Mouse (Mus musculus) heart, postnatal 14 days (tissue): ENCODE results near the gene Ube2q2. TPM values are rescaled to one million over a fixed set of nuclear protein-coding genes. Genes with fewer than 3 reads are reported as not detected.
A peak's percentile ranks its signal among the peaks of the same experiment; 100 is the strongest.
"Not testable (repeated sequence)": the region's sequence is repeated elsewhere in the genome, so short reads cannot be mapped to it uniquely, and the experiment has no call there.

Experiments
- DNase-seq, 2 experiments: peaks; one replicate each; pipeline ENCODE4 v3.0.0; 2021 to 2022
- intact Hi-C: fragments of 180-260 bp; cut with DNase I; formaldehyde crosslinking; loops from one replicate; pipeline ENCODE4 v1.15.1; 2025
- long read RNA-seq, 2 experiments: library from polyadenylated mRNA; stranded (forward); transcript quantifications; one replicate each; pipeline ENCODE4 v2.0.0; 2021
- total RNA-seq, 2 experiments: library from RNA; stranded (reverse); gene quantifications; 2 replicates each; pipeline ENCODE4 v1.2.3; 2021

Gene Ube2q2
- total RNA-seq = 10 to 100 TPM; 25.1 to 26.3 TPM
- long read RNA-seq, experiment 1, transcript Ube2q2-201 (13 exons, 3,456 nt) = major isoform, 41 of 55 reads
- long read RNA-seq, experiment 1, partial matches to known transcripts = 1 of 55 reads
- long read RNA-seq, experiment 1, other reads (novel, unspliced or antisense) = 9 of 55 reads
- long read RNA-seq, experiment 2, transcript Ube2q2-202 (12 exons, 1,680 nt) = minor isoform, 8 of 58 reads
- long read RNA-seq, experiment 2, transcript Ube2q2-201 (13 exons, 3,456 nt) = major isoform, 39 of 58 reads
- long read RNA-seq, experiment 2, partial matches to known transcripts = 1 of 58 reads
- long read RNA-seq, experiment 2, other reads (novel, unspliced or antisense) = 8 of 58 reads

GRCm38 (mm10) chr9:55148854-55149498, at the start of gene Ube2q2:
Gene Ube2q2, plus strand, starts transcription at chr9:55148854.
- DNase-seq = peak; percentile 77 to 83
- intact Hi-C loops = loop anchor here (5.0 kb wide), 1 partner anchor 163 kb away; no protein-coding TSS in a partner anchor

GRCm38 (mm10) chr9:55101117-55101516, 47.5 kb upstream of the Ube2q2 start:
- intact Hi-C loops = no loop called here
- no peak for DNase-seq

- intact Hi-C loops = no loop called here
- DNase-seq = no peak
These were observed 46.3 kb upstream of the Ube2q2 start for GRCm38 (mm10) chr9:55102186-55102835.

GRCm38 (mm10) chr9:55102931-55103630, 45.6 kb upstream of the Ube2q2 start:
- intact Hi-C loops = no loop called here
- no peak for DNase-seq

- peak; percentile 79 to 91 for DNase-seq
- intact Hi-C loops = loop anchor here (1.0 to 5.0 kb wide), 4 partner anchors 86 to 498 kb away; no protein-coding TSS in a partner anchor
These were observed 38.4 kb upstream of the Ube2q2 start for GRCm38 (mm10) chr9:55110059-55110834.

- intact Hi-C loops = loop anchor here (1.0 to 5.0 kb wide), 4 partner anchors 87 to 499 kb away; no protein-coding TSS in a partner anchor
- not testable (repeated sequence) for DNase-seq
These were observed 37.8 kb upstream of the Ube2q2 start for GRCm38 (mm10) chr9:55110835-55111217.

- intact Hi-C loops = loop anchor here (5.0 kb wide), 1 partner anchor 502 kb away; no protein-coding TSS in a partner anchor
- no peak for DNase-seq
These were observed 33.9 kb upstream of the Ube2q2 start for GRCm38 (mm10) chr9:55114752-55115151.

- no peak for DNase-seq
- intact Hi-C loops = no loop called here
These were observed 31.2 kb upstream of the Ube2q2 start for GRCm38 (mm10) chr9:55117293-55118055.

- intact Hi-C loops = no loop called here
- no peak for DNase-seq
These were observed 26.1 kb upstream of the Ube2q2 start for GRCm38 (mm10) chr9:55122586-55122985.

- DNase-seq = no peak
- intact Hi-C loops = no loop called here
These were observed 22.9 kb upstream of the Ube2q2 start for GRCm38 (mm10) chr9:55125735-55126134.

- intact Hi-C loops = no loop called here
- DNase-seq = no peak
These were observed 22.4 kb upstream of the Ube2q2 start for GRCm38 (mm10) chr9:55126295-55126694.

GRCm38 (mm10) chr9:55131851-55132250, 16.8 kb upstream of the Ube2q2 start:
- intact Hi-C loops = no loop called here
- DNase-seq = no peak

GRCm38 (mm10) chr9:55136576-55136975, 12.1 kb upstream of the Ube2q2 start:
- DNase-seq = peak in 1 of 2 experiments; percentile 17
- intact Hi-C loops = no loop called here

GRCm38 (mm10) chr9:55137112-55137511, 11.5 kb upstream of the Ube2q2 start:
- DNase-seq = no peak
- intact Hi-C loops = no loop called here

- DNase-seq = peak; percentile 15 to 59
These were observed 8.7 kb upstream of the Ube2q2 start for GRCm38 (mm10) chr9:55139958-55140357.

GRCm38 (mm10) chr9:55149499-55150278, 1.0 kb downstream of the Ube2q2 start:
- intact Hi-C loops = loop anchor here (5.0 kb wide), 2 partner anchors 58 to 163 kb away; partner anchors contain the start of gene Fbxo22
- DNase-seq = peak; percentile 59 to 68

More at GRCm38 (mm10) chr9:55139958-55140357, 8.7 kb upstream of the Ube2q2 start:
- intact Hi-C loops = loop anchor here (5.0 kb wide), 1 partner anchor 252 kb away; no protein-coding TSS in a partner anchor

- intact Hi-C loops = loop anchor here (5.0 kb wide), 1 partner anchor 57 kb away; the partner anchor contains the start of gene Fbxo22
- DNase-seq = no peak
These were observed 1.6 kb downstream of the Ube2q2 start for GRCm38 (mm10) chr9:55150279-55150726.

- intact Hi-C loops = loop anchor here (5.0 kb wide), 1 partner anchor 56 kb away; the partner anchor contains the start of gene Fbxo22
- DNase-seq = no peak
These were observed 2.4 kb downstream of the Ube2q2 start for GRCm38 (mm10) chr9:55151096-55151495.
